Mouse (Mus musculus) adrenal gland (tissue): ENCODE data around the gene Inpp5e.

Experiments used
- intact Hi-C: fragments of 180-260 bp; cut with DNase I; formaldehyde crosslinking; loops from one replicate; pipeline ENCODE4 v1.15.1; 2025
- long read RNA-seq, 2 experiments: library from polyadenylated mRNA; unstranded; transcript quantifications; one replicate each; pipeline ENCODE4 v2.0.0; 2020; ENCODE audit warnings: borderline replicate concordance in 1 of 2; ENCODE audit not compliant: insufficient replicate concordance in 1 of 2

The Inpp5e gene
- long read RNA-seq, experiment 1, full-length matches to known transcripts, result 1 of 6 reads
- long read RNA-seq, experiment 1, partial matches to known transcripts, result 1 of 6 reads
- long read RNA-seq, experiment 1, other reads (novel, unspliced or antisense), result 4 of 6 reads
- long read RNA-seq, experiment 2, full-length matches to known transcripts, result 2 of 4 reads
- long read RNA-seq, experiment 2, partial matches to known transcripts, result 0 of 4 reads
- long read RNA-seq, experiment 2, other reads (novel, unspliced or antisense), result 2 of 4 reads

- intact Hi-C loops, result loop anchor here (5.0 kb wide), 1 partner anchor 81 kb away; no protein-coding TSS in a partner anchor
These were observed at the start of gene Inpp5e for GRCm38 (mm10) chr2:26408515-26409356. TSS of gene Inpp5e (minus strand) at chr2:26409203.

- intact Hi-C loops, result no loop called here
These were observed 49.6 kb upstream of the Inpp5e start for GRCm38 (mm10) chr2:26458402-26459124.

- intact Hi-C loops, result loop anchor here (1.0 kb wide), 1 partner anchor 112 kb away; no protein-coding TSS in a partner anchor
These were observed 40.4 kb upstream of the Inpp5e start for GRCm38 (mm10) chr2:26449121-26450060.

- intact Hi-C loops, result no loop called here
These were observed 38.4 kb upstream of the Inpp5e start for GRCm38 (mm10) chr2:26447451-26447850.

GRCm38 (mm10) chr2:26446671-26447070 is 37.7 kb upstream of the Inpp5e start:
- intact Hi-C loops, result no loop called here

GRCm38 (mm10) chr2:26445666-26446445 is 36.9 kb upstream of the Inpp5e start:
- intact Hi-C loops, result no loop called here

GRCm38 (mm10) chr2:26444946-26445665 is 36.1 kb upstream of the Inpp5e start, which contains the start of gene Sec16a:
TSS of gene Sec16a (minus strand) at chr2:26445216.
- intact Hi-C loops, result no loop called here

- intact Hi-C loops, result no loop called here
These were observed 35.4 kb upstream of the Inpp5e start for GRCm38 (mm10) chr2:26444368-26444767.

- intact Hi-C loops, result no loop called here
These were observed 34.9 kb upstream of the Inpp5e start for GRCm38 (mm10) chr2:26443876-26444275.

GRCm38 (mm10) chr2:26442843-26443242 is 33.8 kb upstream of the Inpp5e start:
- intact Hi-C loops, result no loop called here

- intact Hi-C loops, result no loop called here
These were observed 32.7 kb upstream of the Inpp5e start for GRCm38 (mm10) chr2:26441688-26442087.

GRCm38 (mm10) chr2:26441261-26441660 is 32.3 kb upstream of the Inpp5e start:
- intact Hi-C loops, result no loop called here

- intact Hi-C loops, result no loop called here
These were observed 30.7 kb upstream of the Inpp5e start for GRCm38 (mm10) chr2:26439671-26440070.

- intact Hi-C loops, result no loop called here
These were observed 29.4 kb upstream of the Inpp5e start for GRCm38 (mm10) chr2:26438373-26438772.

- intact Hi-C loops, result no loop called here
These were observed 28.2 kb upstream of the Inpp5e start for GRCm38 (mm10) chr2:26437221-26437620.

- intact Hi-C loops, result no loop called here
These were observed 26.0 kb upstream of the Inpp5e start for GRCm38 (mm10) chr2:26434791-26435572.

GRCm38 (mm10) chr2:26429851-26430250 is 20.8 kb upstream of the Inpp5e start:
- intact Hi-C loops, result no loop called here

- intact Hi-C loops, result no loop called here
These were observed 15.5 kb upstream of the Inpp5e start for GRCm38 (mm10) chr2:26424541-26424940.
